Mouse (Mus musculus) hindbrain, embryonic 12.5 days (tissue): ENCODE results near the gene Raver2. TPM values are rescaled to one million over a fixed set of nuclear protein-coding genes. Genes with fewer than 3 reads are reported as not detected.

ENCODE experiments used
- ATAC-seq: fragments of 200-750 bp; cut with Nextera tagmentation; 2 replicates; pipeline ENCODE4 v1.8.0; 2017; ENCODE audit warnings: moderate TSS enrichment; ENCODE audit not compliant: low FRiP score
- H3K27ac ChIP-seq: fragments of 300-500 bp; sonication (generic); 2 replicates; pipeline ENCODE4 v1.5.1; 2016; ENCODE audit warnings: mild to moderate bottlenecking
- H3K27me3 ChIP-seq: fragments of 300-500 bp; sonication (generic); 2 replicates; pipeline ENCODE4 v1.6.1; 2016; ENCODE audit warnings: mild to moderate bottlenecking
- H3K36me3 ChIP-seq: fragments of 300-500 bp; sonication (generic); 2 replicates; pipeline ENCODE4 v1.6.1; 2016; ENCODE audit warnings: mild to moderate bottlenecking
- H3K4me1 ChIP-seq: fragments of 300-500 bp; sonication (generic); 2 replicates; pipeline ENCODE4 v1.6.1; 2016
- H3K4me2 ChIP-seq: fragments of 300-500 bp; sonication (generic); replicated peaks from 2 replicates; pipeline ENCODE4 v1.6.1; 2016; ENCODE audit warnings: mild to moderate bottlenecking
- H3K4me3 ChIP-seq: fragments of 300-500 bp; sonication (generic); 2 replicates; pipeline ENCODE4 v1.5.1; 2016; ENCODE audit warnings: mild to moderate bottlenecking
- H3K9ac ChIP-seq: fragments of 300-500 bp; sonication (generic); 2 replicates; pipeline ENCODE4 v1.6.1; 2016; ENCODE audit warnings: mild to moderate bottlenecking, moderate library complexity
- H3K9me3 ChIP-seq: fragments of 300-500 bp; sonication (generic); replicated peaks from 2 replicates; pipeline ENCODE4 v1.6.1; 2016; ENCODE audit warnings: mild to moderate bottlenecking
- WGBS: fragments of 180-500 bp; shearing (Covaris S2); methylation state at CpG from one replicate; pipeline ENCODE4 v1.1.7; 2016; 5-methylcytosine and 5-hydroxymethylcytosine counted together
- polyA plus RNA-seq: library from polyadenylated mRNA; unstranded; fragments of >200 nt; fragmentation: Nextera tagmentation; extraction: Ambion mirVana; gene quantifications from 2 replicates; pipeline ENCODE4 v1.2.1, GENCODE M21; 2016

Raver2 gene
- polyA plus RNA-seq, 1 experiment from 2014 or later, result 13.1 TPM

- Histone ChIP-seq H3K9me3 (no peaks in the 10 kb centered on the region), H3K27me3 (no peaks in the 10 kb centered on the region), H3K27ac (no peak overlapping the region), H3K36me3 (peaks cover 20% of the 10 kb centered on the region), H3K4me2 (no peak overlapping the region), H3K9ac (no peak overlapping the region), H3K4me3 (no peak overlapping the region), H3K4me1 (no peaks in the 10 kb centered on the region)
- ATAC-seq, result no peak
- WGBS, result 71% methylated on average over 6 of the region's 6 CpGs
Measured at GRCm38 (mm10) chr4:101179836-101180235, 111.1 kb downstream of the Raver2 start.

- 74% methylated on average over 5 of the region's 5 CpGs for WGBS
- H3K4me1 ChIP-seq, result no peaks in the 10 kb centered on the region
- H3K9ac ChIP-seq, result no peak overlapping the region
- peaks cover 18% of the 10 kb centered on the region for H3K36me3 ChIP-seq
- H3K27me3 ChIP-seq, result no peaks in the 10 kb centered on the region
- H3K9me3 ChIP-seq, result no peaks in the 10 kb centered on the region
- ATAC-seq, result no peak
- no peak overlapping the region for H3K4me2 ChIP-seq
- H3K4me3 ChIP-seq, result no peak overlapping the region
- no peak overlapping the region for H3K27ac ChIP-seq
Measured at GRCm38 (mm10) chr4:101180681-101181080, 111.9 kb downstream of the Raver2 start.

GRCm38 (mm10) chr4:101182603-101183011 lies 113.8 kb downstream of the Raver2 start:
- 67% methylated on average over 9 of the region's 9 CpGs for WGBS

GRCm38 (mm10) chr4:101185216-101185615 lies 116.4 kb downstream of the Raver2 start:
- Histone ChIP-seq H3K27ac (no peak overlapping the region), H3K4me3 (no peak overlapping the region), H3K27me3 (no peaks in the 10 kb centered on the region), H3K9ac (no peak overlapping the region), H3K9me3 (no peaks in the 10 kb centered on the region), H3K4me2 (no peak overlapping the region), H3K36me3 (peaks cover 12% of the 10 kb centered on the region), H3K4me1 (no peaks in the 10 kb centered on the region)
- no peak for ATAC-seq
- 64% methylated on average over 3 of the region's 3 CpGs for WGBS

More at GRCm38 (mm10) chr4:101182603-101183011, 113.8 kb downstream of the Raver2 start:
- Histone ChIP-seq H3K36me3 (peaks cover 11% of the 10 kb centered on the region), H3K4me3 (no peak overlapping the region), H3K27ac (no peak overlapping the region), H3K4me1 (no peaks in the 10 kb centered on the region), H3K27me3 (no peaks in the 10 kb centered on the region), H3K9me3 (no peaks in the 10 kb centered on the region), H3K4me2 (no peak overlapping the region), H3K9ac (no peak overlapping the region)
- no peak for ATAC-seq

GRCm38 (mm10) chr4:101186591-101186990 lies 117.8 kb downstream of the Raver2 start:
- no peak overlapping the region for H3K9ac ChIP-seq
- no peak overlapping the region for H3K4me3 ChIP-seq
- no peak overlapping the region for H3K4me2 ChIP-seq
- ATAC-seq, result no peak
- no peak overlapping the region for H3K27ac ChIP-seq
- no peaks in the 10 kb centered on the region for H3K27me3 ChIP-seq
- 91% methylated on average over 5 of the region's 5 CpGs for WGBS
- no peaks in the 10 kb centered on the region for H3K9me3 ChIP-seq
- peaks cover 11% of the 10 kb centered on the region for H3K36me3 ChIP-seq
- no peaks in the 10 kb centered on the region for H3K4me1 ChIP-seq

GRCm38 (mm10) chr4:101187381-101187780 lies 118.6 kb downstream of the Raver2 start:
- no peak for ATAC-seq
- H3K9ac ChIP-seq, result no peak overlapping the region
- no peak overlapping the region for H3K4me3 ChIP-seq
- H3K4me2 ChIP-seq, result no peak overlapping the region
- no peaks in the 10 kb centered on the region for H3K4me1 ChIP-seq
- peaks cover 8% of the 10 kb centered on the region for H3K36me3 ChIP-seq
- no peaks in the 10 kb centered on the region for H3K9me3 ChIP-seq
- 88% methylated on average over 4 of the region's 4 CpGs for WGBS
- H3K27ac ChIP-seq, result no peak overlapping the region
- H3K27me3 ChIP-seq, result no peaks in the 10 kb centered on the region

GRCm38 (mm10) chr4:101192241-101192976 lies 123.6 kb downstream of the Raver2 start:
- H3K4me3 ChIP-seq, result no peak overlapping the region
- no peak overlapping the region for H3K4me2 ChIP-seq
- H3K27me3 ChIP-seq, result no peaks in the 10 kb centered on the region
- H3K4me1 ChIP-seq, result no peaks in the 10 kb centered on the region
- H3K9me3 ChIP-seq, result no peaks in the 10 kb centered on the region
- H3K27ac ChIP-seq, result no peak overlapping the region
- H3K36me3 ChIP-seq, result 0 out of 2 replicates have a peak, but pooled peaks cover 4% of the 10 kb centered on the region
- WGBS, result 87% methylated on average over 5 of the region's 5 CpGs
- no peak overlapping the region for H3K9ac ChIP-seq
- ATAC-seq, result no peak

GRCm38 (mm10) chr4:101194170-101194569 lies 125.4 kb downstream of the Raver2 start:
- ATAC-seq, result no peak
- H3K9ac ChIP-seq, result no peak overlapping the region
- H3K36me3 ChIP-seq, result no peaks in the 10 kb centered on the region
- no peaks in the 10 kb centered on the region for H3K9me3 ChIP-seq
- no peak overlapping the region for H3K27ac ChIP-seq
- WGBS, result 85% methylated on average over 1 of the region's 1 CpGs
- no peaks in the 10 kb centered on the region for H3K4me1 ChIP-seq
- H3K27me3 ChIP-seq, result no peaks in the 10 kb centered on the region
- H3K4me2 ChIP-seq, result no peak overlapping the region
- H3K4me3 ChIP-seq, result no peak overlapping the region

GRCm38 (mm10) chr4:101196407-101196806 lies 127.6 kb downstream of the Raver2 start:
- no peak overlapping the region for H3K4me2 ChIP-seq

GRCm38 (mm10) chr4:101197421-101198170 lies 128.8 kb downstream of the Raver2 start:
- Histone ChIP-seq H3K9me3 (no peaks in the 10 kb centered on the region), H3K27ac (no peak overlapping the region), H3K4me2 (no peak overlapping the region), H3K4me3 (no peak overlapping the region), H3K36me3 (no peaks in the 10 kb centered on the region), H3K4me1 (no peaks in the 10 kb centered on the region), H3K27me3 (no peaks in the 10 kb centered on the region), H3K9ac (no peak overlapping the region)
- 76% methylated on average over 9 of the region's 9 CpGs for WGBS
- ATAC-seq, result no peak

More at GRCm38 (mm10) chr4:101196407-101196806, 127.6 kb downstream of the Raver2 start:
- Histone ChIP-seq H3K27ac (no peak overlapping the region), H3K9ac (no peak overlapping the region), H3K36me3 (no peaks in the 10 kb centered on the region), H3K4me3 (no peak overlapping the region), H3K4me1 (no peaks in the 10 kb centered on the region), H3K27me3 (no peaks in the 10 kb centered on the region), H3K9me3 (no peaks in the 10 kb centered on the region)
- ATAC-seq, result no peak
- WGBS, result 88% methylated on average over 2 of the region's 2 CpGs

- WGBS, result 68% methylated on average over 2 of the region's 2 CpGs
- H3K9ac ChIP-seq, result no peak overlapping the region
- no peak overlapping the region for H3K4me3 ChIP-seq
- no peaks in the 10 kb centered on the region for H3K36me3 ChIP-seq
- H3K9me3 ChIP-seq, result no peaks in the 10 kb centered on the region
- H3K4me1 ChIP-seq, result no peaks in the 10 kb centered on the region
- H3K4me2 ChIP-seq, result no peak overlapping the region
- H3K27ac ChIP-seq, result no peak overlapping the region
- ATAC-seq, result no peak
- no peaks in the 10 kb centered on the region for H3K27me3 ChIP-seq
Measured at GRCm38 (mm10) chr4:101198333-101198732, 129.6 kb downstream of the Raver2 start.

GRCm38 (mm10) chr4:101199433-101200081 lies 130.8 kb downstream of the Raver2 start:
- no peaks in the 10 kb centered on the region for H3K36me3 ChIP-seq
- WGBS, result 91% methylated on average over 8 of the region's 8 CpGs
- no peaks in the 10 kb centered on the region for H3K4me1 ChIP-seq
- H3K27ac ChIP-seq, result no peak overlapping the region
- ATAC-seq, result no peak
- H3K4me3 ChIP-seq, result no peak overlapping the region
- no peaks in the 10 kb centered on the region for H3K27me3 ChIP-seq
- no peak overlapping the region for H3K9ac ChIP-seq
- no peaks in the 10 kb centered on the region for H3K9me3 ChIP-seq
- H3K4me2 ChIP-seq, result no peak overlapping the region
